In genomic region chr11:109494890-109495770, GRCm38 (mm10) we compare ENCODE assay signal across 8 mouse cellular contexts. TPM values are rescaled to one million over a fixed set of nuclear protein-coding genes. Genes with fewer than 3 reads are reported as not detected.
DNase-seq lines count a peak whose midpoint lies in the region; ATAC-seq and TF ChIP-seq lines count a peak whose summit lies in the region.

No protein-coding gene starts in this region.

- H3K4me2 ChIP-seq in heart, embryonic 16.5 days (ENCODE audit: low read depth, low read length): peak overlapping the region; percentile 8; the same call in 1 of the 2 replicates
- peak overlapping the region; percentile 31 for H3K4me2 ChIP-seq in kidney, postnatal 0 days (ENCODE audit: low read length)

- H3K27ac ChIP-seq in heart, embryonic 16.5 days (ENCODE audit: low read length): no peak overlapping the region
- H3K27ac ChIP-seq in bone marrow, adult 2 months (ENCODE audit: control insufficient read depth, insufficient read depth, low read depth, low read length, poor library complexity): peak overlapping the region; percentile 68
- peak overlapping the region; percentile 62; the same call in 1 of the 2 replicates for H3K27ac ChIP-seq in kidney, postnatal 0 days

- WGBS in heart, embryonic 16.5 days: 33% methylated on average over 24 of the region's 24 CpGs
- WGBS in bone marrow, adult 2 months: 44% methylated on average over 24 of the region's 24 CpGs
- WGBS in kidney, postnatal 0 days: 14% methylated on average over 24 of the region's 24 CpGs

- TF ChIP-seq CTCF in bone marrow, adult 2 months (IDR thresholded peaks at IDR 0.05; ENCODE audit: control insufficient read depth, insufficient read depth, low read length): no peak
- no peak for TF ChIP-seq CTCF in kidney, postnatal 0 days (IDR thresholded peaks at IDR 0.05; ENCODE audit: low read depth)

- H3K27me3 ChIP-seq in heart, embryonic 16.5 days (ENCODE audit: control insufficient read depth, insufficient read depth, low read length): no peaks in the 10 kb centered on the region
- H3K27me3 ChIP-seq in kidney, postnatal 0 days (ENCODE audit: insufficient read depth, low read length): no peaks in the 10 kb centered on the region

- DNase-seq in heart, postnatal 14 days: no peak
- peak; percentile 40 for DNase-seq in kidney, postnatal 0 days (ENCODE audit: low spot score)
- peak; percentile 49 for DNase-seq in retina, embryonic 14.5 days (ENCODE audit: low spot score)
- no peak for DNase-seq in right cerebral cortex, postnatal 25 days
- no peak for DNase-seq in frontal cortex, postnatal 10 days (ENCODE audit: low spot score in 2 of 2)
- DNase-seq in right cerebral cortex, adult 18-20 months: no peak

- H3K4me3 ChIP-seq in heart, embryonic 16.5 days (ENCODE audit: low read length): no peak overlapping the region
- H3K4me3 ChIP-seq in bone marrow, adult 2 months (replicated peaks; ENCODE audit: control insufficient read depth, low read depth, low read length): no peak overlapping the region
- H3K4me3 ChIP-seq in kidney, postnatal 0 days (replicated peaks; ENCODE audit: low read depth, low read length): no peak overlapping the region

- H3K36me3 ChIP-seq in heart, embryonic 16.5 days (ENCODE audit: control insufficient read depth, insufficient read depth): no peaks in the 10 kb centered on the region
- no peaks in the 10 kb centered on the region for H3K36me3 ChIP-seq in kidney, postnatal 0 days (ENCODE audit: insufficient read depth, low read length)

- H3K9me3 ChIP-seq in heart, embryonic 16.5 days (replicated peaks; ENCODE audit: control insufficient read depth, low read length): no peaks in the 10 kb centered on the region
- H3K9me3 ChIP-seq in kidney, postnatal 0 days (replicated peaks; ENCODE audit: low read length): no peaks in the 10 kb centered on the region

- TF ChIP-seq POLR2A in bone marrow, adult 2 months (IDR thresholded peaks at IDR 0.05; ENCODE audit: borderline replicate concordance, control insufficient read depth, low read depth, low read length): no peak

- intact Hi-C loops in heart, postnatal 14 days (cut with DNase I): no loop called here

- H3K4me1 ChIP-seq in heart, embryonic 16.5 days (ENCODE audit: control insufficient read depth, insufficient read depth, low read length): peaks cover 14% of the 10 kb centered on the region
- H3K4me1 ChIP-seq in bone marrow, adult 2 months (ENCODE audit: control insufficient read depth, insufficient read depth, low read length): peaks cover 13% of the 10 kb centered on the region
- peaks cover 27% of the 10 kb centered on the region for H3K4me1 ChIP-seq in kidney, postnatal 0 days (replicated peaks; ENCODE audit: insufficient read depth, low read length)

- H3K9ac ChIP-seq in heart, embryonic 16.5 days (ENCODE audit: low read length): no peak overlapping the region
- no peak overlapping the region for H3K9ac ChIP-seq in kidney, postnatal 0 days (ENCODE audit: low read depth, low read length)

- no peak for ATAC-seq in heart, embryonic 16.5 days (replicated peaks; ENCODE audit: extremely low read depth, insufficient read depth, low FRiP score)
- peak; percentile 72 for ATAC-seq in kidney, postnatal 0 days (replicated peaks; ENCODE audit: low FRiP score, low read depth)

RNA-seq across cellular contexts. Expression of gene Slc16a6, which starts 21.7 kb away (rescaled TPM):
- 5.2 and 7.0 TPM in 2 replicates for polyA plus RNA-seq in heart, embryonic 16.5 days (2015; fragmentation: Nextera tagmentation; extraction: Ambion mirVana)
- 1 to 10 TPM; 7.3 to 7.7 TPM for total RNA-seq in heart, postnatal 14 days (2021)
- 31.3 and 50.4 TPM in 2 replicates for polyA plus RNA-seq in bone marrow, adult 2 months (2011; ENCODE audit: insufficient read depth, insufficient read length, low replicate concordance, missing spikeins)
- polyA plus RNA-seq in kidney, postnatal 0 days (2015; fragmentation: Nextera tagmentation; extraction: Ambion mirVana): 5.3 and 7.8 TPM in 2 replicates

RNA-seq across cellular contexts. Expression of gene Arsg, which starts 22.0 kb away (rescaled TPM):
- polyA plus RNA-seq in heart, embryonic 16.5 days (2015; fragmentation: Nextera tagmentation; extraction: Ambion mirVana): 3.6 TPM in 2 replicates
- total RNA-seq in heart, postnatal 14 days (2021): 1 to 10 TPM; 2.7 to 2.8 TPM
- 1.5 and 3.7 TPM in 2 replicates for polyA plus RNA-seq in bone marrow, adult 2 months (2011; ENCODE audit: insufficient read depth, insufficient read length, low replicate concordance, missing spikeins)
- 9.1 and 9.9 TPM in 2 replicates for polyA plus RNA-seq in kidney, postnatal 0 days (2015; fragmentation: Nextera tagmentation; extraction: Ambion mirVana)

Comparison
In these comparisons a context has a peak if more than half of its experiments do, and no peak if none do; other contexts are left out.
1. DNase-seq: peak in kidney, postnatal 0 days (single experiment) and retina, embryonic 14.5 days (single experiment); none in heart, postnatal 14 days (0 of 2), right cerebral cortex, postnatal 25 days (single experiment), frontal cortex, postnatal 10 days (0 of 2) and right cerebral cortex, adult 18-20 months (single experiment).